Mouse (Mus musculus): Measurements from ENCODE around the gene Mgrn1.

Mgrn1 gene

GRCm38 (mm10) chr16:4907972-4908371 lies 21.9 kb downstream of the Mgrn1 start:
- no peak for DNase-seq (ENCODE audit: low read depth, low spot score)

- DNase-seq (ENCODE audit: low read depth, low spot score), result peak; percentile 26
Measured at GRCm38 (mm10) chr16:4909745-4910144, 23.7 kb downstream of the Mgrn1 start.

DNA sequence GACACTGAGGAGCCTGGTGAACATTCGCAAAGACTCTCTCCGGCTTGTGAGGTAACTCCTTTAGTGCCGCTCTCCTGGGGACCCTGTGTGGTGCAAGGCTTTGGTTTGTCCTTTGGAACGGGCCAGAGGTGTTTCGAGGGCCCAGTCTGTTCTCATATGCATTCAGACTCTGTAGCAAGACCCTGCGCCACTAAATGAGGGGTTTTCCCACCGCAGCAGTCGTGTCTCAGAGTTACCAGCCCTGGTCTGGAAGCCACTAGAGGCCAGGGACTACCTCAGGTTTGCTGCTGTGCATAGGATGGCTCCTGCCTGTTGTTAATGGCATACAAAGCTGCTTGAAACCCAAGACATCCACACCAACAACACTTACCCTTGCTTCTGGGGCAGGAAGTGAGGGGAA lies 24.7 kb downstream of the Mgrn1 start:
- DNase-seq (ENCODE audit: low read depth, low spot score), result no peak

DNA sequence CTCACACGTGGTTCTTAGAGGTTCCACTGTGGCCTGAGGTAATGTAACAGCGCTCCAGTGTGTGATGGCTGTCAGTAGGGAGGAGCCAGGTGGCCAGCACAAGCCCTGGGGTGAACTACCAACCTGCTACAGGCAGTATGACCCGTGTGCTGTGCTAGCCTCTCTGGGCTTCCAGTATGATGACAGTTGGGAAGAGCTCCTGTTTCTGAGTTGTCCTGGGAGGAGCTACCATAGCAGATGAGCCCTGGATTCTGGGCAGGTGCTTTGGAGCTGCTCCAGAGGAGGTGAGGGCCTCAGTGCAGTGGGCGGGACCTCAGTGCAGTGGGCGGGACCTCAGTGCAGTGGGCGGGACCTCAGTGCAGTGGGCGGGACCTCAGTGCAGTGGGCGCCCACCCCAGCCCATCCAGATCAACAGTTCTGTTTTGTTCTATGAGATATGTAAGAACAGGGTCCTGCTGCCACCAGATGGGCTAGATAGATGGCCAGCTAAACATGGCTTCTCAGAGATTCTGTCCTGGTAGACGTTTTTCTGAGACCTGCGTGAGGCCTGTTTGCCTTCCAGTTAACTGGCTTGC lies 26.1 kb downstream of the Mgrn1 start:
- DNase-seq (ENCODE audit: low read depth, low spot score), result no peak

- DNase-seq (ENCODE audit: low read depth, low spot score), result no peak
Measured at GRCm38 (mm10) chr16:4912907-4913782, 27.1 kb downstream of the Mgrn1 start.

DNA sequence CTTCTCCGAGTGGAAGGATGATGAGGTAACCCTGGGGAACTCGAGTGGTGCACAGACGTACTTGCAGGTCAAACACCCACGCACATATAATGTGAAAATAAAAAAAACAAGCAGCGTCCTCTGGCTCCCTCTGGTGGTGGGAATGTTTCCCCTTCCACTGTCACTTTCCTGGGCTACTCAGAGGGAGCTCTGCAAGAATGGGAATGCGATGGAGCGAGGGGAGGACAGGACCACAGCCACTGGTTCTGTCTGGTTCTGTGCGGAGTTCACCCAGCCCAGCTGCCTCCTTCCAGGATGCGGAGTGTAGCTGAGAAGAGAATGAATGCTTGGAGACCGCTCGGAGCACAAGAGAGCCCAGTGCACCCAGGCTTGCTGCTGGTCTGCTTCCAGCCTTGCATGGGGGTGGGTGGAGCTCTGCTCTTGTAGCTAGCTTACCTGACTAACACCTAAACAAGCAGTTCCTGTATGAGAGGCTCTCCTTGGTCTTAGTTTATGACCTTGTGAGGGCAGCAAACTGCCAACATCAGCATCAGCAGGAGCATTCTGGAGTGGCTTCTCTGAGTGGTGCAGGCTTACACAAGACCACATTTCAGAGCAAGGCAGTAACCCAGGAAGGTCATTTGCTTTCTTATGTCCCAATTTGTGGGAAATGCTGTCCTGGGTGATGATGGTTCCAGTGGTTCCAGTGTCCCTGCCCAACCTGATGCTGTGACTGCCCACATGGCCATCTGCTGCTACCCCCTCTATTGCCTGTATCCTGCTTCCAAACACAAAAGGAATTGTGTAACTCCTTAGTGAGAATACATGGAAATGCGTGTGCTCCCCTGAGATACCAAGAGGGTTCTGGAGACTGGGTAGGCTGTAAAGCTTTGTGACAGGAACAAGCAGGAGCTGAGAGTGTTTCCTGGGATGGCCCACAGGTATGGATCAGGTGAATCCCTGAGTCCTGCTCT lies 28.0 kb downstream of the Mgrn1 start:
- peak; percentile 85 for DNase-seq (ENCODE audit: low read depth, low spot score)

- no peak for DNase-seq (ENCODE audit: low read depth, low spot score)
Measured at GRCm38 (mm10) chr16:4915931-4916330, 29.9 kb downstream of the Mgrn1 start.

DNA sequence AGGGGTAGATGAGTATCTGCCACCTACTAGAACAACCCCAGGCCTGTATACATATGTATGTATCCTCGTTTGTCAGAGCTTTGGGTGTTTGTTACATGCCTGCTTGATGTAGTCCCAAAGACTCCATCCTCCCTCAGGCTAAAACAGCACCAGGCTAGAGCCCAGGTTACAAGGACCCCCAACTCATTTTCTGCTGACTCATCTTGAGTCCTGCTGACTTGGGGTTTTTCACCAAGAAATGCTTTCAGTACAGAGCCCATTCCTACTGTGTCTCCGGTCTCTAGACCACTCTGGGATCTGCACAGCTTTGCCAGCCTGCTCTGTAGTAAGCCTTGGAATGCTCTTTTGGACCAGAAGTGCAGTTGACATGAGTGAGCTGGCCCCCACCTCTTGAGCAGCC lies 30.6 kb downstream of the Mgrn1 start:
- no peak for DNase-seq (ENCODE audit: low read depth, low spot score)

GRCm38 (mm10) chr16:4920556-4920955 lies 34.5 kb downstream of the Mgrn1 start:
- no peak for DNase-seq (ENCODE audit: low read depth, low spot score)

DNA sequence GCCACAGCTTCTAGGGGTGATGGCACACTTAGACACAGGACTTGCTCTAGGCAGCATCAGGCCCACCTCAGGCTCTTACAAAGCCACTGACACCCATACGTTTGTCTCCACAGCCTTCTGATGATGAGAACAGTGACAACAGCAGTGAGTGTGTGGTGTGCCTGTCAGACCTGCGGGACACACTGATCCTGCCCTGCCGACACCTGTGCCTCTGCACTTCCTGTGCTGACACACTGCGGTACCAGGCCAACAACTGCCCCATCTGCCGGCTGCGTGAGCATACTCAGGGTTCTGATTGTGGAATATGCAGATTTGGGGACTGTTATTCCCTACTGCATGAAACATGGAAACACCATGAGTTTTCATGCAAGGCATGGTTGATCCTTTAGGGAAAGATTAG lies 36.4 kb downstream of the Mgrn1 start:
- DNase-seq (ENCODE audit: low read depth, low spot score), result no peak

- DNase-seq (ENCODE audit: low read depth, low spot score), result no peak
Measured at GRCm38 (mm10) chr16:4923996-4924395, 37.9 kb downstream of the Mgrn1 start.

DNA sequence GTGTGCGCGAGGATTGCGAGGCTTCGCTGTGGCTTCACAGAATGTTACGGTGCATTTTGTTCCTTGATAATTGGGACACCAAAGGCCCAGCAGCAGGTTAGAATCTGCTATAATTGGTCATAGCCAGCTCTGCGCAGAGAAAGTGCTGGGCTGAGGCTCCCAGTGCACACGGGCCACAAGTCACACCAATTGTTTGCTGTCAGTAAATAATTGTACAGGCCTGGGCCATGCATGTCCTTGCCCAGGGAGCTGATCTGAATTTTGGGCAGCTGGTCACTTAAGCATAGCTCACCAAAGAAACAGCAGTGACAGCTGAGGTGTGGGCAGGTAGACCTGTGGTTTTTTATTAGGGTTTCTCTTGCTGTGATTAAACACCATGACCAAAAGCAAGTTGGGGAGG lies 41.9 kb downstream of the Mgrn1 start:
- DNase-seq (ENCODE audit: low read depth, low spot score), result no peak

DNA sequence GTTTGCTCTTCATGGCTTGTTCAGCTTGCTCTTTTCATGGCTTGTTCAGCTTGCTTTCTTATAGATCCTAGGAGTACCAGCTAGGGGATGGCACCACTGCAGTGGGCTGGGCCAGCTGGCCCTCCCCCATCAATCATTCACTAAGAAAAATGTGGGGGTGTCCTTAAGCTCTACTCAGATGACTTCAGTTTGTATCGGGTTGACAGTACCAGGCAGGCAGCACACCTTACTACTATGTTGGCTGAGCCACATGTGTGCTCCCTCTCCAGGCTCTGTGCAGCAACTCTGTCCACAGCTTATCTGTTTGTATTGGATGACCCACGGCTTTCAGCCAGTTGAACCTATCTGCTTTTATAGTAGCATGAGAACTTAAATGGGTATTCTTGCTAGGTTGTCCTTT lies 42.4 kb downstream of the Mgrn1 start:
- no peak for DNase-seq (ENCODE audit: low read depth, low spot score)

DNA sequence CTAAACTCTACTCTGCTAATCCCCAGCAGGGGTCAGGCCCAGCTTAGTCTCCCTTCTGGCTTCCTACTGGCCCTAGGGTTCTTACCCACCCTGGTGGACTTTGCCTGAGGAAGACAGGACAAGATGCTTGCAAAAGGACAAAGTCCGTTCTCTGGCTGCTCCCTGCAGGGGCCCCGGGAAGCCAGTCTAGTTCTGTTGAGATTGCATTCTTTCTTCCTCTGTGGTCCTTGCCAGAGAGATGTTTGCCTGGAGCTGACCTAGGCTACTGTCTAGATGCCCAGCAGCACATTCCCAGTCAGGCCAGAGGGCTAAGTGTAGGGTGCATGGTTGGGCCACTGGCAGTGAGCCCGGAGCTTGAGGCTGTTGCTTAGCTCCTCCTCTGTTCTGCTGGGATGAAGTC lies 46.4 kb downstream of the Mgrn1 start:
- no peak for DNase-seq (ENCODE audit: low read depth, low spot score)

DNA sequence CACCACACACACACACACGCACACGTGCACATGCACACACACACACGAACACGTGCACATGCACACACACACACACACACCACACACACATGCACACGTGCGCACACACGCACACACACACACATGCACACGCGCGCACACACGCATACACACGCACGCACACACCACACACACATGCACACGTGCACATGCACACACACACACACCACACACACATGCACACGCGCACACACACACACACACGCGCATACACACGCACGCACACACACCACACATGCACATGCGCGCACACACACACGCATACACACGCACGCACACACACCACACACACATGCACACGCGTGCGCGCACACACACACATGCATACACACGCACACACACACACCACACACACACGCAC lies 49.4 kb downstream of the Mgrn1 start:
- no peak for DNase-seq (ENCODE audit: low read depth, low spot score)

- no peak for DNase-seq (ENCODE audit: low read depth, low spot score)
Measured at GRCm38 (mm10) chr16:4935931-4936703, 50.1 kb downstream of the Mgrn1 start.

- DNase-seq (ENCODE audit: low read depth, low spot score), result no peak
Measured at GRCm38 (mm10) chr16:4937351-4938190, 51.5 kb downstream of the Mgrn1 start.

DNA sequence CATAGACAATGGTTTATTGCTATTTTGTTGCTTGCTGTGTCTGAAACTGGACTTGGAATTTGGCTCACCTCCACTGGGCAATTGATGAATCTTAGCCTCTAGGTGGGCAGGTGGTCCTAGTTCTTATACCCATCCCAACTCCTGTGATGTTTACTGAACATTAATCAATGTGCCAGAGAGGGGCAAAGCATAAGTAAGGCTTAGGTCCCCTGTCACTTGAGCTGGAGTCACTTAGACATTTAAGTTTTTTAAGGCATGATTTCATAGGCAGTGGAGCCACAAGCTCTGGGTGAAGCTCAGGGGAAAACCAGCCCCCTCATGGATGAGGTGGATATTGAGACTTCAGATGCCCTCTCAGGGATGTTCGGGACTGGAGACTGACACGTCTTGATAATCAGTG lies 52.4 kb downstream of the Mgrn1 start, which contains the start of gene Nudt16l1:
TSS of gene Nudt16l1 (plus strand) at position 301 of the 400 bp plus-strand sequence.
- DNase-seq (ENCODE audit: low read depth, low spot score), result no peak

GRCm38 (mm10) chr16:4938989-4939388 lies 52.9 kb downstream of the Mgrn1 start:
- peak; percentile 93 for DNase-seq (ENCODE audit: low read depth, low spot score)

DNA sequence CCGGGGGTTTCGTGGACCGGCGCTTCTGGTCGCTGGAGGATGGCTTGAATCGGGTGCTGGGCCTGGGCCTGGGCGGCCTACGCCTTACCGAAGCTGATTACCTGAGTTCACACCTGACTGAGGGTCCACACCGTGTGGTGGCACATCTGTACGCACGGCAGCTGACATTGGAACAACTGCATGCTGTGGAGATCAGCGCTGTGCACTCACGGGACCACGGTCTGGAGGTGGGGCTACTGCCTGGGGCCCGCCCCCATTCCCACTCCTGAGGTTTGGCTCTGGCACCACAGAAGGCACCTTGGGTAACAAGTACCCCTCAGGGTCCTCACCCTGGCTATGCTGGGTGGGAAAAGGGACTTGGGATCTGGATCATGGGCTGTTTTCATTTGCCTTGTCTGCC lies 53.4 kb downstream of the Mgrn1 start:
- peak; percentile 23 for DNase-seq (ENCODE audit: low read depth, low spot score)
